Mouse (Mus musculus) telencephalon, adult 2 months (tissue): ENCODE results near the gene Chchd6.

Source experiments
- DNase-seq: peaks from one replicate; pipeline ENCODE4 v3.0.0-alpha.2; 2011; ENCODE audit warnings: low read depth, low spot score

Gene Chchd6

GRCm38 (mm10) chr6:89585696-89586095 is 9.8 kb downstream of the Chchd6 start:
- DNase-seq, result no peak

GRCm38 (mm10) chr6:89584634-89585409 is 10.6 kb downstream of the Chchd6 start:
- peak; percentile 88 for DNase-seq

GRCm38 (mm10) chr6:89583170-89583569 is 12.3 kb downstream of the Chchd6 start:
- peak; percentile 73 for DNase-seq

- no peak for DNase-seq
Measured at GRCm38 (mm10) chr6:89574641-89575040, 20.8 kb downstream of the Chchd6 start.

DNA sequence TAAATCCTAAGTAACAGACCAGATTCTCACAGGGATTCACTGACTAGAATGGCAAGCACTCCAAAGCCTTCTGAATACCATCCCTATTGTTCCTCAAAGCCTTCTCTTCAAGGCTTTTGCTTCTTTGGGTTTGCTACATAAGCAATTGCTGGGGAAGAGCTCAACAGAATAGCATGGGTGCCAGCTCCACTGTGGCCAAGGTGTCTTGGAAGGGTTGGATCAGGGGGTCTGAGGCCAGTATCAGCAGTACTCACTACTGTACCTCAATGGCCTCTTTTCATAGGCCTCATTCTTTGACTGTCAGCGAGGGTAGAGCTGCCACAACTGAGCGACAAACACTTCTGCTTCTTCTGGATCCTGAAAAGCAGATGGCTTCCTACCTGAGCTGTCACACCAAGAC is 21.7 kb downstream of the Chchd6 start:
- DNase-seq, result no peak

- DNase-seq, result no peak
Measured at GRCm38 (mm10) chr6:89572921-89573636, 22.4 kb downstream of the Chchd6 start.

GRCm38 (mm10) chr6:89569370-89569769 is 26.1 kb downstream of the Chchd6 start:
- no peak for DNase-seq

DNA sequence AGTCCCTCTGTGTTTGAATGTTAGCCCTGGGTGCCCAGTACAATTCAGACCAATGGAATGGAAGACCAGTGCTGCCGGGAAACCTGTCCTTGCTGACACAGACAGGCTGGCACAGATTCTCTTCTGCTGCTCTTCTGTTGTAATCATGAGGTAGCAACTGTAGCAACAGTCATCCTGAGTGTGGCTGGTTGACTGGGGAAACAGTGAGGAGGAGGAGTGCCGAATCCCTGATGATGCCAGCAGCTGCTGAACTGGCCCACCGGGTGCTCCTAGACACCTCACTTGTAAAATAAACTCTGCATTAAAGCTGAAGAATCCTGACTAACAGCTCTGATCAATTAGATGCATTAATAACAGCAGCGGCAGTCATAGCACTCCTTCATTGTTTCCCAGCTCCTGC is 28.7 kb downstream of the Chchd6 start:
- DNase-seq, result no peak

DNA sequence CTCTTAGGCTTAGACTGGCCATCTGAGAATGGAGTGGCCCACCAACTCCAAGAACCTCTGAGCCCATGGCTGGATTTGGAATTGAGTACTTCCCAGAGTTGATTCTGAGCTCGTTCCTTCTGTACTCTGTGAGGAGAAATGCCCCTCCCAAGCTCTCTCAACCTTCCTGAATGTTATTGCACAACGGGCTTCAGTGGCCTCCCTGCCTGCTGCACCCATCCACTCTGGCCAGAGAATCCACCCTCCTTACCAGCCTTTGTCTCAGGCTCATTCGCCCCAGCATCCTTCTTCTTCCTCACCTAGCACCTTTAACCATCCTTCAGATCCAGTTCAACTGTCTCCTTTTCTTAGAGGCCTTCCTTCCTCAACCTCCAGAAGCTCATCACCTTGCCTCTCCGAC is 32.1 kb downstream of the Chchd6 start:
- DNase-seq, result no peak

DNA sequence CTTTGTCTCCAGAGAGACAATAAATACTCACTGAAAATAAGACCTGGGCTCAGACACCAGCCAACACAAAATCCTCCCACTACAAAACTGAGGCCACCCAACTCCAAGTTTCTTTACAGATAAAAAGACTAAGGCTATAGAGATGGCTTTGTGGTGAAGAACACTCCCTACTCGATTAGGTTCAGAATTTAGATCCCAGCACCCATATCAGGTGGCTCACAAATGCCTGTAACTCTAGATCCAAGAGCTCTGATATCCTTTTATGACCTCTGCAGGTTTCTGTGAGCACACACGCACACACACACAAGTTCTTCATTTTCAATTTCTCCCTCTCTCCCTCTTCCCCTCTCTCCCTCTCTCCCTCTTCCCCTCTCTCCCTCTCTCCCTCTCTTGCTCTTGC is 34.6 kb downstream of the Chchd6 start:
- no peak for DNase-seq

- DNase-seq, result no peak
Measured at GRCm38 (mm10) chr6:89557654-89558053, 37.8 kb downstream of the Chchd6 start.

- DNase-seq, result no peak
Measured at GRCm38 (mm10) chr6:89556566-89556965, 38.9 kb downstream of the Chchd6 start.

GRCm38 (mm10) chr6:89555971-89556370 is 39.5 kb downstream of the Chchd6 start:
- no peak for DNase-seq

- peak; percentile 46 for DNase-seq
Measured at GRCm38 (mm10) chr6:89554029-89554428, 41.4 kb downstream of the Chchd6 start.

DNA sequence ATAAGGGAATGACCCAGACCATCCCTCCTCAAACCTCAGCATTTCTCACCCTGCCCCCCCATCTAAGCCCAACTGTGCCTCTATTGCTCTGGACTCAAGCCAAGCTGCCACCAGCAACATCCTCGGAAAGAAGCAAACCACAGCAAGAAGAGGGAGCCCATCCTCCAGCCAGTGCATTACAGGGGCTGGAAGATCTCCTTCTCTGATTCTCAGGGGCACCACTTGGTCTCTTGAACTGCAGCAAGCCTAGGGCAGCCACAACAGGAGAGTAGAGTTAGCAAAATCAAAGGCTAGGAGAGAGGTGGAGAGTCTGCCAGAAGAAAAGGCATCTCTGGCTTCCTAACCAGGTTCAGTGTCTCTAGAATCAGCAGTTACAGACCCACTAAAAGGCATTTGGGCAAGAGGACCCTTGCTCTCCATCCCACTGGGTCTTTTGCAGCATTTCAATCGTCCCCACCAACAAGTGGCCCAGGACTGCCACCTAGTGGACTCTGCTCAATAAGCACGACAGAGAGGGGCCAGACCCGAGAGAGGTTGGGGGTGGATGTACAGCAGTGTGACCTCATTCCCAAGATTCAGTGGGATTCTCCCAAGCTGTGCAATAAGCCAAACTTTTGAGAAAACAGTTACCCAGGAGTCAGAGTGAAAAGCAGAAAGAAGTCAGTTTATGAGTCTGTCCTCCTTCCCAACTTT is 42.3 kb downstream of the Chchd6 start:
- DNase-seq, result peak; percentile 35

DNA sequence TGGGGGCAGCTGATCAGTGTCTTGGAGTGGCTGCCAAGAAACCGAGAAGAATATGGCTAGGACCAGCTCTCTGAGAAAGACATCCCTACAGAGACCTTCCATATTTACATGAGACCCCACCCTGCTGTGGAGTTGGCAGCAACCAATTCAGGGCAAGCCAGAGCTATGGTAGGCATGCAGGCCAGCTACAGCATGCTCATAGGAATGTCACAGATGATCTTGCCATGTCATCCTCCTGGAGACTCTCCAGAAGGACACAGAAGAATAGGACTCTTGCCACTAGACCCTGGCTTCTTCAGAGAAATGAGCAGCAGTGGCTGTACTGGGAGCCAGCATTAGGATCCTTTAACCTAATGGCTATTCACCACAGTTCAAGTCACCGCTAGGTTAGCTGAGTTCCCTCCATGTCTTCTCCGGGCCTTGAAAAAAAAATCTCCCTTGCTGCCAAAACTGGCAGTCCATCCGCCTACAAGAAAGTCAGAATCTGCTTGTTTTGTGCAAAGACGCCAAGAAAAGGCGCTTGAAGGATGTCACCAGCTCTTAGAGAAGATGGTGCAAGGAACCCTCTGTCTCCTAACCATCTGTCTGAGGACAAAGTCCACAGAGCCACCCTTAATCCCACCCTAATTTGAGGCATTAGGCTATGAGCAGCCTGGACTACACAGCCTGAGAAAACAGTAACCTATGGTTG is 43.0 kb downstream of the Chchd6 start:
- DNase-seq, result peak; percentile 67

DNA sequence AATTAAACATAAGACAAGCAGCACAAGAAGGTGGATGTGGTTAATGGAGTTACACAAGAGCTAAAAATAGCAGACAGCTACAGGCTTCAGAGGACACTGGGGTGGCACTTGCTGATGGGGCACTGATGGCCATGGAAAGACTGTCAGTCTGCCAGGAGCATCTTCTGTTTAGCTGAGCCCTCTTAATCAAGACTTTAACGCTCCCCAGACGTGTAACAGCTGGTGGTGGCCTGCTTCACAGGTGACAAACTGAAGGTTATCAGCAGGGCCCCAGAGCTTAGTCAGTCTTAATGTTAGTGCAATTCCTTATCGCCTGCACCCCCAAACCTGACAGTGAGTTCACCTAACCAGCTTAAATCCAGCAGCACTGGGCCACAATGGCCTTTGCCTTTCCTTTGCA is 46.3 kb downstream of the Chchd6 start:
- no peak for DNase-seq

DNA sequence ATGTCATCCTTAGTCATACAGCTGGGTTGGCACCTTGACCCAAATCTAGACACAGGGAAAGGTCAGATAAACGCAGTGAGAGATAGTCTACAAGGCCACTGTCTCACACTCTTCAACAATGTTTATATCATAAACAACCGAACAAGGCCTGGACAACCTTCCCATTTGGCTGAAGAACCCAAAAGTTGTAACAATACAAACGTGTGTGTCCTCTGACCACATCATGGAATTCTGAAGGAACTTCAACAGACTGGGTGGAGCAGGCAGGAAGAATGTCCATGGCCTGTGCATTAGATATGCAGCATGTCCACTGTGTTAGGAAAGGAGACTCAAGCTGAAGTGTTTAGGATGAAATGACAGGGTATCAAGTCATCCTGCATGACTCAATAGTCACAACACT is 47.5 kb downstream of the Chchd6 start:
- DNase-seq, result no peak

DNA sequence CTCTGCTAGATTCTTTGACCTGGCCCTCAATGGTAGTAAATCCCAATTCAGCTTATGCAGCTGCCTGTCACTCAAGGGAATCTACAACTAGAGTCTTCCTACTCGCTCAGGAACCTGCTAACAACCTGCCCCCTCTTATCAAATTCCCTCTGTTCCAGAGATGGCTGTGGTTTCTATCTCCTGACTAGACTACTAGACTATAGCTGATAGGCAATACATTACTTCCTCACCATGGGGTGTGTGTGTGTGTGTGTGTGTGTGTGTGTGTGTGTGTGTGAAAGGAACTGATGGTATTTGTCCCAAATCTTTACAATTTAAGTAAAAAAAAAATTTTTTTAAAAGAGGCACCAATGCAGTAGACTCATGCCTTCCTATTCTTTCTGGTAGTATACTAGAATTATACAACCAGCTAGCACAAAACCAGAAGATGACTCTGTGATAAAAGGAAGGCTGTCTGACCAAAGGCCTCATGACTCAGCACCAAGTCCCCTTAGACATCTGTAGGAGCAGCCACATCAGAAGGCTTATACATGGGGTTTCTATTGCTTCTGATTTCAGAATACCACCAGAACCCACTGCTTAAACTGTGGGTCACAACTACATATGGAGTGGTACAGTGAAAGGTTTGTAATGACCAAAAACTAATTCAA is 57.2 kb downstream of the Chchd6 start:
- no peak for DNase-seq

GRCm38 (mm10) chr6:89535626-89536225 is 59.7 kb downstream of the Chchd6 start:
- DNase-seq, result no peak

GRCm38 (mm10) chr6:89524766-89525165 is 70.7 kb downstream of the Chchd6 start:
- DNase-seq, result no peak
